Mouse (Mus musculus) kidney, postnatal 25 days (tissue): Measurements from ENCODE around the gene Strn3.
"Not testable (repeated sequence)": the region's sequence is repeated elsewhere in the genome, so short reads cannot be mapped to it uniquely, and the experiment has no call there.

ENCODE experiments used
- DNase-seq, 2 experiments: peaks; one replicate each; pipeline ENCODE4 v3.0.0; 2021; ENCODE audit warnings: mixed read lengths in 2 of 2

Gene Strn3

DNA sequence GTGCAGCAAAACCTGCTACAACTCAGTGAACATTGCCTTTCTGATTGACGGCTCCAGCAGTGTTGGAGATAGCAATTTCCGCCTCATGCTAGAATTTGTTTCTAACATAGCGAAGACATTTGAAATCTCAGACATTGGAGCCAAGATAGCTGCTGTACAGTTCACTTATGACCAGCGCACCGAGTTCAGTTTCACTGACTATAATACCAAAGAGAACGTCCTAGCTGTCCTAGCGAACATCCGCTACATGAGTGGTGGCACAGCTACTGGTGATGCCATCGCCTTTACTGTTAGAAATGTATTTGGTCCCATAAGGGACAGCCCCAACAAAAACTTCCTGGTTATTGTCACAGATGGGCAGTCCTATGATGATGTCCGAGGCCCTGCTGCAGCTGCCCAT, 88.4 kb downstream of the Strn3 start:
- no peak for DNase-seq

GRCm38 (mm10) chr12:51594030-51594470, 97.6 kb downstream of the Strn3 start:
- no peak for DNase-seq

GRCm38 (mm10) chr12:51593229-51594029, 98.3 kb downstream of the Strn3 start, which contains the start of gene Coch:
Gene Coch, plus strand, starts transcription at chr12:51593341.
- peak in 1 of 2 experiments; percentile 36 for DNase-seq

DNA sequence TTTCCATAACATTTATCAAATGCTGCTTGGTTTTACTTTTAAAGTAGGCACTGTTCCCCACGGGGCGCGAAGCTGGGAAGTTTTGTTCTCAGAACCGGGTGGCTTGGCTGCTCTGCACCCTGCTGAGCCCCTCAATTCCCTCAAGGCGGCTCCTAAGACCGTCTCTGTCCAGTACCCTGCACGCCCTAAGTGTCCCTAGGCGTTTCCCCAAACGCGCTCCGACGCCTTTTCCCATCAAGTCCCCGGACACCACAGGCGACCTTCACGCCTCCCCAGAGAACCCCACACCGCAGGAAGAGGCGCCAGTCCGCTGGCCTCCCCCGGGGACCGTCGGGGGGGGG, 98.8 kb downstream of the Strn3 start:
- no peak for DNase-seq

GRCm38 (mm10) chr12:51591921-51592320, 99.8 kb downstream of the Strn3 start:
- DNase-seq: no peak

GRCm38 (mm10) chr12:51589263-51589662, 102.4 kb downstream of the Strn3 start:
- DNase-seq: no peak

DNA sequence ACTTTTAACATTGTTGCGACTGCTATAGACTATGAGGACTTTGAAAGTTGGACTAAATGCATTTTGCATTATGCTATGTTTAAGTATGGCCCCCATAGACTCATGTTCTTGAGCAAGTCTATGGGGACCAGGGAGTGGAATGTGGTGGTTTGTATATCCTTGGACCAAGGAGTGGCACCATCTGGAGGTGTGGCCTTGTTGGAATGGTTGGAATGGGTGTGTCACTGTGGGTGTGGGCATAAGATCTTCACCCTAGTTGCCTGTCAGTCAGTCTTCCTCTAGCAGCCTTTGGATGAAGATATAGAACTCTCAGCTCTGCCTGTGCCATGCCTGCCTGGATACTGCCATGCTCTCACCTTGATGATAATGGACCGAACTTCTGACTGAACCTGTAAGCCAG, 113.9 kb downstream of the Strn3 start:
- not testable (repeated sequence) for DNase-seq

- no peak for DNase-seq
Observed at GRCm38 (mm10) chr12:51572651-51573050, 119.0 kb downstream of the Strn3 start.

- DNase-seq: no peak
Observed at GRCm38 (mm10) chr12:51569944-51570343, 121.8 kb downstream of the Strn3 start.

DNA sequence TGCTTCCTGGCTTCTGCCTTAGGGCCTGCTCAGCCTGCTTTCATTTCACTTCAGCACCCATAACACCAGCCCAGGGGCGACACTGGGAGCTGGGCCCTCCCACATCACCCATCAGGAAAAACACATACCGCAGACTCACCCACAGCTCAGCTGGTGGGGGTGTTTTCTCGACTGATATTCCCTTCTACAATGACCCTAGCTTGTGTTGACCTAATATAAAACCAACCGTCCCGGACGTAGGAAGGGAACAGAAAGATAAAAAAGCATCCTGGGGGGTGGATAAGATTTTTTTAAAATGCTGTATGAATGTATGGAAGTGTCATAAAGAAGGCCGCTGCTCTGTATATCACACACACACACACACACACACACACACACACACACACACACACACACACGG, 122.2 kb downstream of the Strn3 start:
- no peak for DNase-seq

GRCm38 (mm10) chr12:51567225-51567624, 124.5 kb downstream of the Strn3 start:
- no peak for DNase-seq

GRCm38 (mm10) chr12:51561416-51561815, 130.3 kb downstream of the Strn3 start:
- no peak for DNase-seq
